Mouse (Mus musculus): ENCODE results near the gene C2. TPM values are rescaled to one million over a fixed set of nuclear protein-coding genes. Genes with fewer than 3 reads are reported as not detected.

C2 gene
- 0.49 and 1.3 TPM in 2 replicates for polyA plus RNA-seq (2012)

DNA sequence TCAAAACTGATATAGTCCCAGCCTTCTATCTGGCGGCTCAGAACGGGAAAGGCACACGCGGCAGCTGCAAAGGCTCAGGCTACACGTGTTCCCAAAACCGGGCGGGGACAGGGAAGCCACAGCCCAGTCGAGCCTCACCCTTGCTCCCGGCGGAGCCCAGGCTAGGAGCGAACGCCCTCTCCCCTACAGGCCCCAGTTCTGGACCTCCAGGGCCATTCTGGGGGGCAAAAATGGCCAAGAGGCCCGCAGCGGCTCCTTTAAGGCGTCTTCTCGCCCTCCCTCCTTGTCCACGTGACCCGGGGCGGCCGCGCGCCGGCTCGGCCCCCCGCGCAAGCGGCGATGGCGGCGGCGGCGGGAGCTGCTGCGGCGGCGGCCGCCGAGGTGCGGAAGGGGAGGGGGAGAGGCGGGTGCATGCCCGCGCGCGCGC, at the start of gene C2, which contains the start of gene Ehmt2:
C2 (minus strand) TSS at position 106 of the 427 bp plus-strand sequence.
Ehmt2 (plus strand) TSS at position 310 of the 427 bp plus-strand sequence.
- no peak for TF ChIP-seq GATA1 (IDR thresholded peaks at IDR 0.05; ENCODE audit: low read length)

DNA sequence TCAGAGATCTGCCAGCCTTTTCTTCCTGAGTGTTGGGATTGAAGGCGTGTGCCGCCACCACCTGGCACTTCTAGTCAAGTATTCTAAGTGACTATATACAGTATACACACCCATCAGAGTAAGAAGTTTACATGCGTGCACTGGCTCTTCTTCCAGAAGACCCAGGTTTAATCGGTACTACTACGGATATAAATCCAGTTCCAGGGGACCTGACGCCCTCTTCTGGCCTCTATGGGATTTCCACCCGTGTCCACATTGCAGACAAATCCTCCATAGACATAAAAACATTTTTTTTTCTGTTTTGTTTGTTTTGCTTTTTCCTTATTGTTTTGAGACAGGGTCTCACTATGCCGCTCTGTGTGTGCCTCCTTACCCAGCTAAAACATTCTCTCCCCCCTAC, 49.5 kb upstream of the C2 start:
- no peak for TF ChIP-seq GATA1 (IDR thresholded peaks at IDR 0.05; ENCODE audit: low read length)

DNA sequence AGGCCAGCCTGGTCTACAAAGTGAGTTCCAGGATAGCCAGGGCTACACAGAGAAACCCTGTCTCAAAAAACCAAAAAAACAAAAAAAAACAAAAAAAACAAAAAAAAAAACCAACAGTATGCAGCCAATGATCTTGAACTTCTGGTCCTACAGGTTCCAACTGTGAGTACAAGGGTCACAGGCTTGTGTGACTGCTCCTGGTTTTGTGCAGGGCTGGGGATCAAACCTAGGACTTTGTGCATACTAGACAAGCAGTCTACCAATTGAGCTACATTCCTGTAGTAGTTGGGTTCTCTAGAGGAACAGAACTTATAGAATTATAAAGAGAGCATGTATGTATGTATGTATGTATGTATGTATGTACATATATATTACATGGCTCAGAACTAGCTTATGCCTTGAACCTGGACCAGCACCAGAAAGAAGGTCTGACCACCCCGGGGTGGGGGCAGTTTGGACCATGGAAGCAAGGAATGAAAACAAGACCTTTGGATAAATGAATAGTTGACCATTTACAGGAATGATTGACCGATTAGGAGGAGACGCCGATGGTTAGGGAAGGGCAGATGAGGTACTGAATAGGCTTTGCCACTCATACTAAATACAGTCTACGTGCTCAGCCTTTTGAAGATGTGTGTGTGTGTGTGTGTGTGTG, 48.5 kb upstream of the C2 start:
- no peak for TF ChIP-seq GATA1 (IDR thresholded peaks at IDR 0.05; ENCODE audit: low read length)

DNA sequence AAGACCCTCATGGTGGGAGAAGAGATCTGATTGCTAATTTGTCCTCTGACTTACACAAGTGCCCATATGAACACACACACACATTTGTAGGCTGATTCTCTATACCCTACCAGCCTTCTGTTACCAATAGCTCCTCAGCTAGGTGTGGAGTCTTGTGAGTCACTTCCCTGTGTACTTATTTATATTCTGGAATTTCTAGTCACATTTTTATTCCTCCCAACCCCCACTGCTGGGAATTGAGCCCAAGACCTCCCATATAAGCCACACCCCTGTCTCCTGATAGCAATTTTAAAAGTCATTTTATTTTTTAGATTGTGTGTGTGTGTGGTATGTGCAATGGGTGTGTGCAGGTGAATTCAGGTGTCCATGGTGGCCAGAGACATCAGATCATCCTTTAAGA, 46.3 kb upstream of the C2 start:
- no peak for TF ChIP-seq GATA1 (IDR thresholded peaks at IDR 0.05; ENCODE audit: low read length)

DNA sequence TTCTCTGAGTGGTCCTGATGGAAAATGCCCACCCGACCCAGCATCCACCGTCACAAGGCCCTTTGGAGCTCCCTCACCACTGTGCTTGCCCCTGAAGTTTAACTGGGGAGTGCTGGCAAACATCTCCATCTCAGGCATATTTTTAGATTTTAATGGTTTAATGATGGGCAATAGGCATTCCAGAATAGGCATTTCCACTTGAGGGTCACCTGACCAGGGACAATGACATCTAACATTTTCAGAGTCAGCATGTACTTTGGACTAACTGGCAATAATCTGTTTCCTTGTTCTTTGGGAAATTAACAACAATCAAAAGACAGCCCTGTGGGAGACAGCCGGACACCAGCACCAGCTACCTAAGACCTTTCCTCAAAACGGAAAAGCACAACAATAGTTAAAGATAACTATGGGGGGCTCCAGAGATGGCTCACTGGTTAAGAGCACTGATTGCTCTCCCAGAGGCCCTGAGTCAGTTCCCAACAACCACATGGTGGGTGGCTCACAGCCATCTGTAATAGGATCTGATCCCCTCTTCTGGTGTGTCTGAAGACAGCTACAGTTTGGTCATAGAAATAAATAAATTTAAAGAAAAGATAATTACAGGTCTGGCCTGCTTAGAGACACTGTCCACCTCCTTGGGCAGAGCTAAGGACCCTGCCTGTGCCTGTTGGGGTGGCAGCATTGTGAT, 45.2 kb upstream of the C2 start:
- no peak for TF ChIP-seq GATA1 (IDR thresholded peaks at IDR 0.05; ENCODE audit: low read length)

DNA sequence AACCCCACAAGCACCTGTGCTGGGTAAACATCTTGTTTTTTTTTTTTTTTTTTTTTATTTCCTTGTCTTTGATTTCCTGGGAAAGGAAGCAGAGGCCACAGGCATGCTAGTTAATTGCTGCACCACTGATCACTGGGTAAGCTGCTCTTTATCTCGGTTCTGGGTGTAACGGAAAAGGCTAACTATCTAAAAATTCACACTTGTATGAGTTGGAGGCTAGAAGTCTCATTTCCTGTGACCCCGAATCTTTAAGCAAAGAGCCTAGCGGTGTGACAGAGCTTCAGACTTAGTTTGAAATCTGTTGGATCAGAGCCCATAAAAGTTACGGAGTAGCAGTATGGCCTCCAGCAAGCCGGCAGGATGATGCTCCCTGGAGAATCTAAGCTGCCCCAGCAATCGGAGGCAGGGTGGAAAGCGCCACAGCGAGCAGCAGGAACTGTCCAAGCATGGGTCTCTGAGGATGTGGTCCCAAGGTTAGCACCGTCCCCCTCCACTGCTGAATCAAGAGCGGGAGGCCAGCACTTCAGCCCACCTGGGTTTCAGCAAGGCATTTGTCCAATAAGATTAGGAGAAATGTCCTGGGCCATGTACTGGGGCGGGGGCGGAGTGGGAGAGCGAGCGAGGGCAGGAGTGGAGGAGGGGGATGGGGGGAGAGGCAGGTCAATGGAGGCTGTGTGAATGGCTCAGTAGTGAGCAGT, 43.4 kb upstream of the C2 start:
- TF ChIP-seq GATA1 (IDR thresholded peaks at IDR 0.05; ENCODE audit: low read length) = no peak

DNA sequence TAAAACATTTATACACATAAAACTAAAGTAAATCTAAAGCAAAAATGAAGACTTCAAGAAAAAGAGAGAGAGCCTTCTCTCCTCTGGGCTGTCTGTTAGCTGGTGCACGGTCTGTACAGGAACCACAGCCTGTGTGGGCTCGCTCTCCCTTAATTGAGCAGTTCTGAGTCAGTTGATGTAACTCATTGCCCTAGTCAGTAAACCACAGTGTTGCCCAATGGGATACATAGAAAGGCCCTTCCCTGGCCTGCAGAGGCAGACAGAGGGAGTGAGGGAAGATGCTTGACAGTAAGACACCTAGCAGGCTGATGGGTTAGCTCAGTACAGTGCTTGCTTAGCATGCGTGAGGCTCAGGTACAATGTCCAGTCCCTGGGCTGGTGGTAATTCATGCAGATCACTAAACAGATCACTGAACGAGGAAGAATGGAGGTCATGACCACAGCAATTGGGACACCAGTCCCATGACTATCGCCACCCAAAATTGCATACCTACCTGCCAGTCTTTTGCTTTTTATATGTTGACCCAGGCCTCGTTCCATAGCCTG, 40.0 kb upstream of the C2 start:
- no peak for TF ChIP-seq GATA1 (IDR thresholded peaks at IDR 0.05; ENCODE audit: low read length)

DNA sequence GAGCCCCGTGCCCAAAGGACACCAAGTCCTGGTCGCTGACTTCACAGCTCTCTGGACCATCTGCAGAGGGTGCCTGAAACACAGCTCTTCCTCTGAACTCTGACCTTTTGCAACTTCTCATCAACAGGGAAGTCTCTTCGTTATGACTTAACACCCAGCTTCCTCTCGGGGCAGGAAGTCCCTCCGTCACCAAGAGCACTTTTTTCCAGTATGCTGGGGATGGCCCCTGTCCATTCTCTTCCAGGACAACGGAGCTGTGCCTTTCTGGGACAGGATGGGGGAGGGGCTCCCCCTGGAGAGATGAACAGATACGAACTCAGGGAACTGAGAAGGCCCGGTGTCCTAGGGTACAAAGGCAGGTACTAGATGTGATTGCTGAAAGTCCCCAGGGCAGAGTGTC, 36.8 kb upstream of the C2 start:
- no peak for TF ChIP-seq GATA1 (IDR thresholded peaks at IDR 0.05; ENCODE audit: low read length)

DNA sequence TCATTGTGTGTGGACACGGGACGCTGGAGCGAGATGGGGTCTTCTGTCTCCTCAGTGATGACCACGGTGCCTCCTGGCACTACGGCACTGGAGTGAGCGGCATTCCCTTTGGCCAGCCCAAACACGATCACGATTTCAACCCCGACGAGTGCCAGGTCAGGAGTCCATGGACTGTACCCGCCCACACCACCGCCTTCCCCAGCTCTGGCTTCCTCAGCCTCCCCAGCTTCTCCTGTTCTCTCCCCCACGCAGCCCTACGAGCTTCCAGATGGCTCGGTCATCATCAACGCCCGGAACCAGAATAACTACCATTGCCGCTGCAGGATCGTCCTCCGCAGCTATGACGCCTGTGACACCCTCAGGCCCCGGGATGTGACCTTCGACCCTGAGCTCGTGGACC, 36.0 kb upstream of the C2 start:
- no peak for TF ChIP-seq GATA1 (IDR thresholded peaks at IDR 0.05; ENCODE audit: low read length)

DNA sequence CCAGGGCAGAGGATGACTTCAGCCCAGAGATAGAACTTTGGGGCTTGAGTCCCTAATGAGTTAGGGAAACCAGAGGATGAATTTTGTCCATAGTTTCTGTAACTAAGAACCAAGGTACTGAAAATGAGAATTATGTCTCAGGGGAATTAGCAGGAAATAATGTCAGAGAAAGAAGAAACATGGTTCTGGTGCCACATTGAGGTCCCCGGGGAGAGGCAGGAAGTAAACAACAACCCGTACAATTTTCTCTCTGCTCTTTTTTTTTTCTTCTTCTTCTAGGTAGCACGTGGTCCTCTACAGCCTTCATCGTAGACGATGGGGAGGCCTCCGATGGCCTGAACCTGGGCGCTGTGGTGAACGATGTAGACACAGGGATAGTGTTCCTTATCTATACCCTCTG, 34.2 kb upstream of the C2 start:
- TF ChIP-seq GATA1 (IDR thresholded peaks at IDR 0.05; ENCODE audit: low read length) = no peak

DNA sequence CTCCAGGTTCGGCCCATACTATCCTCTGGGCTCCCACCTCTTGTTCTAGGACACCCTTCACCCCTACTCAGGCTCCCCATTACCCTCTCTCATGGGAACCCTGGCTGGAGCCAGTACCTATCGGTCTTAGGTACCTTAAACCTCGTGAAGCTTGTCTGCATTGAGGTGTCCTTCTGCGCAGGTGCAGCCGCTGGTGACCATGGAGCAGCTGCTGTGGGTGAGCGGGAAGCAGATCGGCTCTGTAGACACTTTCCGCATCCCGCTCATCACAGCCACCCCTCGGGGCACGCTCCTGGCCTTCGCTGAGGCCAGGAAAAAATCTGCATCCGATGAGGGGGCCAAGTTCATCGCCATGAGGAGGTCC, 33.7 kb upstream of the C2 start:
- no peak for TF ChIP-seq GATA1 (IDR thresholded peaks at IDR 0.05; ENCODE audit: low read length)

DNA sequence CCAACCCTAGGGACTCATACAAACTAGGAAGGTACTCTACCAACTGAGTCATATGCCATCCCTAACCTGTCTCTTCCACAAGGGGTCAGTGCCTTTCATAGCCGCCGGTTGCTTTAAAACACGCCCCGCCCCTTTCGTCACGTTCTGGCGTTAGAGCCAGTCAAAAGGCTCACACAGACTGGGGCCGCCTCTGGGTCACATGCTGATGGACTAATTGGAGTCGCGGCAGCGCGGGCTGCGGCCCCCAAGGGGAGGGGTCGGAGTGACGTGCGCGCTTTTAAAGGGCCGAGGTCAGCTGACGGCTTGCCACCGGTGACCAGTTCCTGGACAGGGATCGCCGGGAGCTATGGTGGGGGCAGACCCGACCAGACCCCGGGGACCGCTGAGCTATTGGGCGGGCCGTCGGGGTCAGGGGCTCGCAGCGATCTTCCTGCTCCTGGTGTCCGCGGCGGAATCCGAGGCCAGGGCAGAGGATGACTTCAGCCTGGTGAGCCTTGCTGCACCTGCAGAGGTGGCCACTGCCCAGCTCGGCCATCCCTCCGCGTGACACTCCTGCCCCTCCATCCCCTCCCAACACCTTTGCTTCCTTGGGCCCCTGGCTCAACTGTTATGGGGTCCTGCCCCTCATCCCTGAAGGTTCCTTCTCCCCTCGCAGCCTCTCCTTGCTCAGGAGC, 33.1 kb upstream of the C2 start, which contains the start of gene Neu1:
Neu1 (plus strand) TSS at position 193 of the 674 bp plus-strand sequence.
- TF ChIP-seq GATA1 (IDR thresholded peaks at IDR 0.05; ENCODE audit: low read length) = no peak

DNA sequence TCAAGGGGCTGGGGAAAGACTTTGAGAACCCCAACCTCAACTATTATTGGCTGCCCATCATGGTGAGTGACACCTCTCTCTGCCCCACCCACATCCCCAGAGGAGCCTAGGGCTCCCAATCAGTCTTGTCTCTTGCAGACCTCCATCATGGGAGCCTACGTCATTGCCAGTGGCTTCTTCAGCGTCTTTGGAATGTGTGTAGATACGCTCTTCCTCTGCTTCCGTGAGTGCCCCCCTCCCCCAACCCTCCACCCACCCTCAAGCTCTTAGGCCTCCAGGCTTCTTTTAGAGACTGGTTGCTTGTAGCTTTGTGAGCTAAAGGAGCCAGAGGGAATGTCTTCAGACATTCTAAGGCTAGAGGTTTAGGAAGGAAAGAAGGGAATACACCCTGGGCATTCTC, 30.8 kb upstream of the C2 start:
- no peak for TF ChIP-seq GATA1 (IDR thresholded peaks at IDR 0.05; ENCODE audit: low read length)

DNA sequence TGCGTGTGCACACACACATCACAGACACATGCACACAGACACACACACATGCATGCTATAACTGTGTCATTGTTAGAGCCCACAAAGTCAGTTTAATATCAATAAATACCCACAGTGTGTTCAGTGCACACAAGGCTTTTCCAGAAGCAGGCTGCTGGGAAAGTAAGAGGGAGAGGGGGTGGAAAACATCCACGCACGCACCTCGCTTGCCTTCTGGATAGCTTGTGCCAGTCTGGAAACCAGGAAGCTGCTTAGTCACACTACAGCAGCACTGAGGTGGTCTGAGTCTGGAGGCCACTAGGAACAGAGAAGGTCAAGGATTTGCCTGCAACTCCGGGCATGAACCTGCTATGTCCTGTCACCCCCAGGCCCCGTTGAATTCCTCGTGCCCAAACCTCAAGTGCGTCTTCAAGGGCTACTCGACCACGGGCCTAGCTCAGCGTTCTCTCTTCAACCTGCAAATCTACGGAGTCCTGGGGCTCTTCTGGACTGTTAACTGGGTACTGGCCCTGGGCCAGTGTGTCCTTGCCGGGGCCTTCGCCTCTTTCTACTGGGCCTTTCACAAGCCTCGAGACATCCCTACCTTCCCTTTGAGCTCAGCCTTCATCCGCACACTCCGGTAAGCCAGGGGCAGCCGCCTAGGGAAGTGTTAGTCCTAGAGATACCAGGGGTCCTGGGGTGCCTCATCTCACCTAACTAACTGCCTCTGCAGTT, 29.4 kb upstream of the C2 start:
- no peak for TF ChIP-seq GATA1 (IDR thresholded peaks at IDR 0.05; ENCODE audit: low read length)

DNA sequence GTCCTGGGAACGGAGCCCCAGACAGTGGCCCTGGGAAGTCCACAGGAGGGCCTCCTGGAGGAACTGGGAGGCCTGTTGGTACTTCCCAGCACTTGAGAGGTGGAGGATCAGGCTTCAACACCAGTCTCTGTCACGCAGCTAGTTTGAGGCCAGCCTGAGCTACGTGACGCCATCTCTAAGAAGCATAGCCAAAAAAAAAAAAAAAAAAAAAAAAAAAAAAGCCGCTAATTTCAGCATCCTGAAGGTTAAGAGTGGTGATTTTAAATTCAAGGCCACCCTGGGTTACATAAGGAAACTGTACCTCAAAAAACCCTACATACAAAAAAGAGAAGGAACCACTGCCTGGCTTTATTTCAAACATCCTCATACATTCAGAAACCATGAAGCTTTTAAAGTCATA, 26.2 kb upstream of the C2 start:
- TF ChIP-seq GATA1 (IDR thresholded peaks at IDR 0.05; ENCODE audit: low read length) = no peak

Measured in G1E-ER4 (cell line).